17 mouse cellular contexts compared by ENCODE assay signal in genomic region chr2:166018769-166019168, GRCm38 (mm10).
"Had no signal": no experiment of that assay in that cellular context is flagged by ENCODE, and none has a peak within 500 bp of the region (broad histone marks: within the 10 kb centered on the region; RNA-seq: fewer than 3 reads in every experiment).

No protein-coding gene starts in this region.

- H3K36me3 ChIP-seq: midbrain, embryonic 12.5 days; neural tube, embryonic 12.5 days had no signal

- ATAC-seq: midbrain, embryonic 16.5 days had no signal

- H3K27ac ChIP-seq: midbrain, embryonic 10.5 days; midbrain, embryonic 12.5 days; neural tube, embryonic 12.5 days had no signal

- H3K4me2 ChIP-seq: lung, embryonic 14.5 days; midbrain, embryonic 12.5 days; neural tube, embryonic 12.5 days had no signal

- H3K9me3 ChIP-seq: midbrain, embryonic 10.5 days; midbrain, embryonic 12.5 days; neural tube, embryonic 12.5 days had no signal

- DNase-seq: lung, adult 18-20 months; lung, embryonic 14.5 days; lung, postnatal 10 days; lung, postnatal 4 days; midbrain, embryonic 14.5 days; retina, postnatal 1 day; right cerebral cortex, adult 18-20 months; right cerebral cortex, postnatal 25 days; right cerebral cortex, postnatal 4 days; spleen, adult 18-20 months; thymus, adult 18-20 months; thymus, postnatal 25 days; thymus, postnatal 4 days had no signal

- H3K4me3 ChIP-seq: midbrain, embryonic 10.5 days; midbrain, embryonic 12.5 days; neural tube, embryonic 12.5 days had no signal

- H3K9ac ChIP-seq: lung, embryonic 14.5 days; midbrain, embryonic 12.5 days; neural tube, embryonic 12.5 days had no signal

- H3K27me3 ChIP-seq: midbrain, embryonic 12.5 days; neural tube, embryonic 12.5 days had no signal
